7 mouse cellular contexts compared by ENCODE assay signal in the genomic region with DNA sequence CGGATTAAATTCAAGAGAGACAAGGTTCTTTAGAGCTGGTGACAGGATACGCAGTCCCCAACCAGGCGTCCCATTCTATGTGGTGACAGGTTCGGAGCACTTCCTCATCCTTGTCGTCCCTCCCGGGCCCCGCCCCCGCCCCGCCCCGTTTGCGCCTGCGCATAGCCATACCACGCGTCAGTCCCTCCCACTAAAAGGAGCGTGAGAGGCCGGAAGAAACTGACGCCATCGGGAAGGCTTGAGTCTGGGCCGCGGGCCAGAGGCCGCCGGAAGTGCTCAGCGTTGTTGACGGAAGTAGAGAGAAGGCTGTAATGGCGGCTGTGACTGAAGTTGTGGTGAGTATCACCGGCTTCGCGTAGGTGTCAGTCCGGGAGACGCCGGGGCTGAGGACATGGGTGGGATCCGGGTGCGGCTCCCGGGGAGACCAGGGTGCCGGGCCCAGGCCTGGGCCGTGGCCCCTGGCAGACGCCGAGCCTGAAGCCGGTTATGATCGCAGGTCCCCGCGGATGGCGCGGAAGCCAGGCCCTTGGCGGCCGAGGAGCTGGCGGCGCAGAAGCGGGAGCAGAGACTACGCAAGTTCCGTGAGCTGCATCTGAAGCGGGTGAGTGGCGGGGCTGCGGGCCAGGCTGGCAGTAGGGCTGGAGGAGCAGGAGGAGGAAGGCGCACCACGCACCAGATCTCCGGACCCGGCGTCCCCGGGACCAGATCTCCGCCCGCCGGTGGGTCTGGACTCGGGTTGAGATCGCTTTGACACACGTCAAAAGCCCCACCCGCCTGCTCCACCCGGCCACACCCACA. TPM values are rescaled to one million over a fixed set of nuclear protein-coding genes. Genes with fewer than 3 reads are reported as not detected.
DNase-seq lines count a peak whose midpoint lies in the region; ATAC-seq and TF ChIP-seq lines count a peak whose summit lies in the region.

A gene (plus strand): TSS at position 215 of the 798 bp plus-strand sequence.

- H3K27me3 ChIP-seq in embryonic facial prominence, embryonic 12.5 days = no peaks in the 10 kb centered on the region
- no peaks in the 10 kb centered on the region for H3K27me3 ChIP-seq in kidney, adult 2 months (replicated peaks; ENCODE audit: control insufficient read depth, insufficient read depth, low read length)
- H3K27me3 ChIP-seq in limb, embryonic 12.5 days = no peaks in the 10 kb centered on the region
- no peaks in the 10 kb centered on the region for H3K27me3 ChIP-seq in midbrain, embryonic 15.5 days (replicated peaks)
- no peaks in the 10 kb centered on the region for H3K27me3 ChIP-seq in spleen, adult 2 months (ENCODE audit: control insufficient read depth, insufficient read depth, low read length)

- no peak for TF ChIP-seq POLR2A in kidney, adult 2 months (IDR thresholded peaks at IDR 0.05; ENCODE audit: low read depth, low read length)
- TF ChIP-seq POLR2A in spleen, adult 2 months (IDR thresholded peaks at IDR 0.05; ENCODE audit: low read depth, low read length) = no peak; the same call in 1 of the 2 replicates

- no peak for TF ChIP-seq CTCF in kidney, adult 2 months (conservative IDR thresholded peaks at IDR 0.05; ENCODE audit: insufficient read depth, insufficient read length, low read depth, low read length)
- TF ChIP-seq CTCF in spleen, adult 2 months (IDR thresholded peaks at IDR 0.05; ENCODE audit: extremely low read depth, insufficient read depth, insufficient read length, insufficient replicate concordance) = no peak

- DNase-seq in adrenal gland, postnatal 25 days = peak; percentile 95
- peak; percentile 97 for DNase-seq in heart, adult 18-20 months
- peak; percentile 98 for DNase-seq in kidney, adult 2 months
- DNase-seq in spleen, adult 2 months (ENCODE audit: low read depth in 1 of 2, low spot score in 2 of 2) = peak; percentile 88 to 96

- H3K4me2 ChIP-seq in embryonic facial prominence, embryonic 12.5 days (replicated peaks) = peak within 1 kb of the TSS; percentile 89
- H3K4me2 ChIP-seq in limb, embryonic 12.5 days = peak within 1 kb of the TSS; percentile 81
- H3K4me2 ChIP-seq in midbrain, embryonic 15.5 days = peak within 1 kb of the TSS; percentile 94

- H3K27ac ChIP-seq in embryonic facial prominence, embryonic 12.5 days = peak within 1 kb of the TSS; percentile 79
- H3K27ac ChIP-seq in kidney, adult 2 months (ENCODE audit: insufficient read depth, low read depth, low read length) = peak within 1 kb of the TSS; percentile 78
- peak within 1 kb of the TSS; percentile 81 for H3K27ac ChIP-seq in limb, embryonic 12.5 days
- peak within 1 kb of the TSS; percentile 84 for H3K27ac ChIP-seq in midbrain, embryonic 15.5 days
- H3K27ac ChIP-seq in spleen, adult 2 months (ENCODE audit: insufficient read depth, low read length) = peak within 1 kb of the TSS; percentile 82

- no peaks in the 10 kb centered on the region for H3K9me3 ChIP-seq in embryonic facial prominence, embryonic 12.5 days
- H3K9me3 ChIP-seq in limb, embryonic 12.5 days = no peaks in the 10 kb centered on the region
- no peaks in the 10 kb centered on the region for H3K9me3 ChIP-seq in midbrain, embryonic 15.5 days

- peak within 1 kb of the TSS; percentile 96 for H3K4me3 ChIP-seq in embryonic facial prominence, embryonic 12.5 days
- peak within 1 kb of the TSS; percentile 94 for H3K4me3 ChIP-seq in kidney, adult 2 months (ENCODE audit: insufficient read depth, low read depth, low read length)
- H3K4me3 ChIP-seq in limb, embryonic 12.5 days (replicated peaks) = peak within 1 kb of the TSS; percentile 99
- H3K4me3 ChIP-seq in midbrain, embryonic 15.5 days = peak within 1 kb of the TSS; percentile 99
- H3K4me3 ChIP-seq in spleen, adult 2 months (ENCODE audit: extremely low read depth, insufficient read depth, insufficient read length) = peak within 1 kb of the TSS; percentile 82

- H3K9ac ChIP-seq in embryonic facial prominence, embryonic 12.5 days = peak within 1 kb of the TSS; percentile 83
- peak within 1 kb of the TSS; percentile 77 for H3K9ac ChIP-seq in limb, embryonic 12.5 days (replicated peaks)
- H3K9ac ChIP-seq in midbrain, embryonic 15.5 days = peak within 1 kb of the TSS; percentile 81

- peaks cover 9% of the 10 kb centered on the region for H3K4me1 ChIP-seq in embryonic facial prominence, embryonic 12.5 days
- H3K4me1 ChIP-seq in kidney, adult 2 months (ENCODE audit: control insufficient read depth, insufficient read depth, low read length) = peaks cover 3% of the 10 kb centered on the region; the same call in 1 of the 2 replicates
- peaks cover 14% of the 10 kb centered on the region for H3K4me1 ChIP-seq in limb, embryonic 12.5 days (replicated peaks)
- peaks cover 28% of the 10 kb centered on the region for H3K4me1 ChIP-seq in midbrain, embryonic 15.5 days
- peaks cover 7% of the 10 kb centered on the region for H3K4me1 ChIP-seq in spleen, adult 2 months (ENCODE audit: control insufficient read depth, insufficient read depth, insufficient read length)

- WGBS in embryonic facial prominence, embryonic 12.5 days = under 1% methylated on average over 68 of the region's 68 CpGs
- under 1% methylated on average over 68 of the region's 68 CpGs for WGBS in kidney, adult 2 months
- under 1% methylated on average over 65 of the region's 68 CpGs for WGBS in limb, embryonic 12.5 days
- WGBS in midbrain, embryonic 15.5 days = under 1% methylated on average over 68 of the region's 68 CpGs
- WGBS in spleen, adult 2 months = 1% methylated on average over 67 of the region's 68 CpGs

- H3K36me3 ChIP-seq in embryonic facial prominence, embryonic 12.5 days = peaks cover 56% of the 10 kb centered on the region
- peaks cover 9% of the 10 kb centered on the region; the same call in 1 of the 2 replicates for H3K36me3 ChIP-seq in kidney, adult 2 months (ENCODE audit: control insufficient read depth, insufficient read depth, low read length)
- H3K36me3 ChIP-seq in limb, embryonic 12.5 days = peaks cover 65% of the 10 kb centered on the region
- peaks cover 50% of the 10 kb centered on the region for H3K36me3 ChIP-seq in midbrain, embryonic 15.5 days (replicated peaks)
- H3K36me3 ChIP-seq in spleen, adult 2 months (ENCODE audit: control insufficient read depth, insufficient read depth, low read length) = peaks cover 42% of the 10 kb centered on the region

- peak; percentile 89 for ATAC-seq in embryonic facial prominence, embryonic 12.5 days (ENCODE audit: insufficient number of reproducible peaks, insufficient read depth, low FRiP score, low TSS enrichment)
- peak; percentile 90 for ATAC-seq in limb, embryonic 12.5 days (ENCODE audit: insufficient number of reproducible peaks, insufficient read depth, low FRiP score, low TSS enrichment, low read depth)
- peak; percentile 96 for ATAC-seq in midbrain, embryonic 15.5 days (replicated peaks)

RNA-seq across cellular contexts. Expression of the gene that starts here (rescaled TPM):
- total RNA-seq in adrenal gland, postnatal 25 days (2021) = 109 TPM in 2 replicates
- 75.3 and 77.2 TPM in 2 replicates for polyA plus RNA-seq in embryonic facial prominence, embryonic 12.5 days (2016; fragmentation: Nextera tagmentation; extraction: Ambion mirVana)
- 10 to 100 TPM; 52.5 to 56.9 TPM for total RNA-seq in heart, adult 18-20 months (2021)
- polyA plus RNA-seq in kidney, adult 2 months (2012; rRNA removed) = 25.5 and 34.3 TPM in 2 replicates
- 72.9 and 73.8 TPM in 2 replicates for polyA plus RNA-seq in limb, embryonic 12.5 days (2016; fragmentation: Nextera tagmentation; extraction: Ambion mirVana)
- 58.6 and 60.5 TPM in 2 replicates for polyA plus RNA-seq in midbrain, embryonic 15.5 days (2015; fragmentation: Nextera tagmentation; extraction: Ambion mirVana)
- polyA plus RNA-seq in spleen, adult 2 months (2012; rRNA removed) = 19.2 TPM in 2 replicates

Comparison
In these comparisons a context has a peak if more than half of its experiments do, and no peak if none do; other contexts are left out.
1. Peak in every context shown above with its lines: DNase-seq, ATAC-seq, H3K4me3 ChIP-seq and H3K27ac ChIP-seq.